Mouse (Mus musculus): ENCODE measurements around the gene Akr1b3. TPM values are rescaled to one million over a fixed set of nuclear protein-coding genes. Genes with fewer than 3 reads are reported as not detected.
"Not testable (repeated sequence)": the region's sequence is repeated elsewhere in the genome, so short reads cannot be mapped to it uniquely, and the experiment has no call there.

Gene Akr1b3
- polyA plus RNA-seq (2021): 287 TPM

DNA sequence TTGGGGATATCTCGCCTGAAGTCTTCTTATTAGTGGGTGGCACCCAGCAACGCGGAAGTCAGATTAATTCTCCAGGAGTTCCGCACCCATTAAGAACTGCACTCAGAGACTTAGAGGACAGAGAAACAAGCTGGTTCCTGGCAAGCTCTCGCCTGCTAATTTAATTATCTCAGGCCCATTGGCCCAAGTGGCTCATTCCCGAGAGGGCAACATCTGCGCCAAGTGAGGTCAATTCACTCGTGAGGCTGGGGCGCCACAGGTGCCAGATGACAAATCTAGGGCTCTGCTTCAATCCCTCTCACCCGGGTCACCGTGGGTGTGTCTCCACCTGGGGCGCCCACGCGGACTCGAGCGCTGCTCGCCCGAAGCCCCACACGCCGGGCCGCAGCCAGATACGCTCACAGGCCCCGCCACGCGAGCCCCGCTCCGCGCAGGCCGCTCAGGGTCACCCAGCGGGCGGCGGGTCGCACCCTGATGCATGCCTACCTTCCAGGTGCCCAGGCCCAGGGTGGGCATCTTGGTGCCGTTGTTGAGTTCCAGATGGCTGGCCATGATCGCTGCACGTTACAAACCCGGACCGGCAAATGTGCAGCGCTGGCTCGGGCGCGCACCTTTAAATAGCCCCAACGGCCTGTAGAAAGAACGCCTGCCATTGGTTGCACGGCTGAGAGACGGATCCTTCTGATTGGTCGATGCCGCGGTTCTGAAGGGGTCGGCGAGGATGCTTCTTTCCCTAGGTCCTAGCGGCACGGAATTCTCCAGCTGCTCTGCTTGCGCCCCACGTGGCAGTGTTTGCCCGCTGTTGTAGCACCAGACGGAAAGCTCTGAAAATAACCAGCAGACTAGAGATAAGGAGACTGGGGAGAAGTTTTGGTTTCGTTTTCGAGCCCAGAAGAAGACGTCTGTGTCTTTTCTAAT is at the start of gene Akr1b3:
Akr1b3 (minus strand) TSS at position 625 of the 918 bp plus-strand sequence.
- ChIA-PET CTCF (interaction anchor here (1.2 to 2.5 kb wide), 3 partner anchors 9 to 29 kb away, joined by 3 to 9 read pairs (median 7); no protein-coding TSS in a partner anchor), POLR2A (interaction anchor here (0.7 to 1.4 kb wide), 2 partner anchors 33 to 77 kb away, joined by 3 to 4 read pairs; no protein-coding TSS in a partner anchor)
- TF ChIP-seq CTCF (IDR thresholded peaks at IDR 0.05): no peak
- in situ Hi-C loops (cut with MboI; ENCODE audit: low pct_unique_long_range_greater_than_20kb): loop anchor here (25.0 kb wide), 1 partner anchor 445 kb away; no protein-coding TSS in a partner anchor
- H3K27me3 ChIP-seq: no peaks in the 10 kb centered on the region
- peak; percentile 98 for ATAC-seq
- peak; percentile 97 for DNase-seq (ENCODE audit: low read depth, low spot score)

DNA sequence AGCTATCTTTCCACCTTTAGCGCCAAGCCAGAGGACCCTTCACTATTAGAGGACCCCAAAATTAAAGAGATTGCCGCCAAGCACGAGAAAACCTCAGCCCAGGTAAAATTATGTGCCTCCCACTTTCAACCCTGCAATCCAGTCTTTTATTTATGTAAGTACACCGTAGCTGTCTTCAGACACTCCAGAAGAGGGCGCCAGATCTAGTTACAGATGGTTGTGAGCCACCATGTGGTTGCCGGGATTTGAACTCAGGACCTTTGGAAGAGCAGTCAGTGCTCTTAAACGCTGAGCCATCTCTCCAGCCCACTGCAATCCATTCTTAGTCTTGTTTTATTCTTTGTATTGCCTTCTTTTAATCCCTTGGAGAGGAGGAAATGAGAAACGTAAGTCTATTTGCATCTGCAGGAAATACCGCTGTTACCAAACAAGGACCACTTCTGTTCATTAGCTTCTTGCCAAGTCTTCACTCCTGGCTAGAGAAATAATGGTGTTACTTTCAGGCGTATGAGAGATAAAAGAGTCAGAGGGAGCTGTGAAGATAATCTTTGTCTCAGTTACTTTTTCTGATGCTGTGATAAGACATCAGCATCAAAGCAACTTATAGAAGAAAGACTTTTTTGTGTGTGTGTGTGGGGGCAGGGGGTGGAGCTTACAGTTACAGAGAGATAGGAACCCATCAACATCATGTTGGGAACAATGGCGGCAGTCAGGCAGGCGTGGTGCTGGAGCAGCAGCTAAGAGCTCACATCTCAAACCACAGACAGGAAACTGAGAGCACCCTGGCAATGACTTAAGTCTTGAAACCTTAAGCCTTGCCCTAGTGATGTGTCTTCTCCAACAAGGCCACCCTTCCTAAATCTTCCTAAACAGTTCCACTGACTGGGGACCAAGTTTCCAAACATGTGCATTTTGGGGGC is 47.2 kb upstream of the Akr1b3 start:
- CTCF ChIA-PET: interaction anchor here (0.8 to 4.8 kb wide), 3 partner anchors 10 to 19 kb away, joined by 3 to 22 read pairs (median 3); partner anchors contain the start of genes Akr1b10 and Akr1b8
- POLR2A ChIA-PET: no interaction called here
- TF ChIP-seq CTCF (IDR thresholded peaks at IDR 0.05): peak; percentile 54
- in situ Hi-C loops (cut with MboI; ENCODE audit: low pct_unique_long_range_greater_than_20kb): no loop called here
- DNase-seq (ENCODE audit: low read depth, low spot score) (no peak), ATAC-seq (no peak)
- no peaks in the 10 kb centered on the region for H3K27me3 ChIP-seq

DNA sequence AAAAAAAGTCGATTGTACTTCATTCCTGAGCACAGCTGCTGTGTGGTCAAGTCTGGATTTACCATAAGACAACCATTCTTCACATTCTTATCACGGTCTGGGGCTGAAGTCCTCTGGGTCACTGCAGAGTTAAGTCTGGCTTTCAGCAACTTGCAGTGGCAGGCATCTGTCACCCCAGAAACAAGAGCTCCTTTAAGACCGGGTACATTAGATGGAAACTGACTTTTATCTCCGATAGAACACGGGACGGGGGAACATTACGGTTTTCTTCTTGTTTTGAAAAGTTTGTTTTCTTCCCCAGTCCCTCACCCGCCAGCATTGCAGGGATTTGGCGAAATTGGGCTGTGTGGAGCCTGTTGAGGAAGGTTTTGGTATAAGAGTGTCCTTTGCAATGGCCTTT is 38.6 kb upstream of the Akr1b3 start:
- no peaks in the 10 kb centered on the region for H3K27me3 ChIP-seq
- POLR2A ChIA-PET: no interaction called here
- CTCF ChIA-PET: interaction anchor here (1.4 to 3.9 kb wide), 3 partner anchors 9 to 14 kb away, joined by 6 to 22 read pairs (median 21); no protein-coding TSS in a partner anchor
- in situ Hi-C loops (cut with MboI; ENCODE audit: low pct_unique_long_range_greater_than_20kb): loop anchor here (5.0 kb wide), 2 partner anchors 41 to 86 kb away; no protein-coding TSS in a partner anchor
- ATAC-seq: no peak
- no peak for DNase-seq (ENCODE audit: low read depth, low spot score)
- no peak for TF ChIP-seq CTCF (IDR thresholded peaks at IDR 0.05)

DNA sequence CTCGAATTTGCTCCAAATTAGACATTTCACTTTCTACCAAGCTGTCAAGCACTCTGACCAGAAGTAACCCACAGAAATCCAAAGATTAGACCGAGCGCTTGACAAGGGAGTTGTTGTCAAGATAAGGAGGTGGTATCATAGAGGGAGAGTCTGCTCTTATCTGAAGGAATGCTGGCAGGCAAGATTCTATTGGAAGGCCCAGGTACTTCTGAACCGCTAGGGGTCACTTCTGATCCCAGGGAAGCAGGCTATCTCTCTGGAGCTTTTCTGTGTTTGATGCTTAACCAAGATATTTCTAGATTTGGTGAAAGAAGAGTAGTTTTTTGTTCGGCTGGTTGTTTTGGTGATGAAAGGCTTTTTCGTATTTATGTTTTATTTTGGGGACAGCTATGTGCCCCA is 38.1 kb upstream of the Akr1b3 start:
- ChIA-PET POLR2A (no interaction called here), CTCF (interaction anchor here (1.4 to 3.9 kb wide), 3 partner anchors 10 to 15 kb away, joined by 6 to 22 read pairs (median 21); no protein-coding TSS in a partner anchor)
- in situ Hi-C loops (cut with MboI; ENCODE audit: low pct_unique_long_range_greater_than_20kb): loop anchor here (5.0 kb wide), 2 partner anchors 42 to 87 kb away; no protein-coding TSS in a partner anchor
- no peak for DNase-seq (ENCODE audit: low read depth, low spot score)
- H3K27me3 ChIP-seq: no peaks in the 10 kb centered on the region
- ATAC-seq: no peak
- TF ChIP-seq CTCF (IDR thresholded peaks at IDR 0.05): peak; percentile 50

DNA sequence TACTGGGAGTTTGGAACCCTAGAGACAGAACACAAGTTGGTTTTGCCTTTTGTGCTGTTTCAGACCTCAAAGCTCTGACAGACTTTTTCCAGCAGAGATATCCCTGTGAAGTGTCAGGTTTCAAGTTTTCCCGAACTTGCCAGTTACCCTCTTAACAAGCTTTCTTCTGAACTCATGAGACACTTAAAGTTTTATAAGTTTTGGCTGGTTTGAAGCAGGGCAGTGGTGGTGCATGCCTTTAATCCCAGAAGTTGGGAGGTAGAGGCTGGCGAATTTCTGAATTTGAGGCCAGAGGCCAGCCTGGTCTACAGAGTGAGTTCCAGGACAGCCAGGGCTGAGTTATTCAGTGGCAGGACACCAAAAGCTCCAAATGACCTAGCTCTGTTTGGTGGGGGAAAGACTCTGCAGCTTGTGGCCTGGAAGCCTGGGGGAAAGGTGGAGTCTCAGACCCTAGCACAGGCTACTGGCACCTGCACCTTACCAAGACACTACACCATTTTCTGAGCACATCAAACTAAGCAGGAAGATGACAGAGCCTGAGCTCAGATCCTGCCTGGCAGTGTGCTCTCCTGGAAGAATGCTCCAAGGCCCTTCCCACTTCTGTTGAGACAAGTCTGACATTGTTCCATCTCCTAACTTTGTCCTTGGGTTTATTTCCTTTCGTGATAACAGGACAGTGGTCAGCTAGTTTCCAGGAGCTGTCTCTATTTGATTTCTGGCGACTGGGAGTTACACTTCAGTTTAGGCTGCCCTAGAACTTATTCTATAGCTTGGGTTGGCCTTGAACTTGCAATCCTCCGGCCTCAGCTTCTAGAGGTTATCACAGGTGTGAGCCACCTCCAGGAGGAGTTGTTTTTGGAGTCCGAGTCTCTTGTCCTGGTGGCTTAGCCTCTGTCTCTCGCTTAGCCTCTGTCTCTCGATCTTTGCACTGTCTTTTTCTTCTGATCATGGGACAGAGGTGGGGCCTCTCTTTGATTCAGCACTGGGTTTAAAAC is 37.4 kb upstream of the Akr1b3 start:
- H3K27me3 ChIP-seq: no peaks in the 10 kb centered on the region
- ATAC-seq (no peak), DNase-seq (ENCODE audit: low read depth, low spot score) (no peak)
- POLR2A ChIA-PET: no interaction called here
- in situ Hi-C loops (cut with MboI; ENCODE audit: low pct_unique_long_range_greater_than_20kb): loop anchor here (5.0 kb wide), 2 partner anchors 43 to 88 kb away; no protein-coding TSS in a partner anchor
- TF ChIP-seq CTCF (IDR thresholded peaks at IDR 0.05): no peak
- CTCF ChIA-PET: interaction anchor here (0.8 to 3.9 kb wide), 7 partner anchors 9 to 94 kb away, joined by 3 to 22 read pairs (median 4); no protein-coding TSS in a partner anchor

DNA sequence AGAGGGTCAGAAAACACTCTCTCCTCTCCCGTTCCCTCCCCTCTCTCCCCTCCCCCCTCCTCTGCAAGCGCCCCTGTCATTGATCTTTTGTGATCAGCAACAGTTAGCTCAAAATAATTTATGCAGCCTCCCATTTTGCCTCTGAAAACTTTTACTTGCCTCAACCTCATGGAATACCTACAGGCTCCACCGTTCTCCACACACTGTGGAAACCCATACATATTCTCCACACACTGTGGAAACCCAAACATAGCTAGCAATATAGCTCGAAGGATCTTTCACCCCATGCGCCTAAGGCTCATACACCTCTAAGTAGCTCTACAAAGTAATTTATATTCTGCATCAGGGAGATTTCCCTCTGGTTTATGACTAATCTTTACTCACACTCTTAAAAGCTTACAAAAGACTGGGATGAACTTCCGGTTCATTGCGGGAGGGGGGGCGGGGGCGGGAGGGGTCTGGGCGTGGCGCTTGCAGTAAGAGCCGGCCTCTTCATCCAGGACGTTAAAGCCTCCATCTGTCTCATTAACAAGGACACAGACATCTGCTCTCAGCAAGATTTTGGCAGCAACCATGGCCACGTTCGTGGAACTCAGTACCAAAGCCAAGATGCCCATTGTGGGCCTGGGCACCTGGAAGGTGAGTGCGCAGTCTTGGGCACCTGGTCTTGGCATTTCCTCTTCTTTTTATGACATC is 36.5 kb upstream of the Akr1b3 start, which contains the start of gene Akr1b8:
Akr1b8 (plus strand) TSS at position 462 of the 696 bp plus-strand sequence.
- DNase-seq (ENCODE audit: low read depth, low spot score) (no peak), ATAC-seq (peak; percentile 4)
- no peak for TF ChIP-seq CTCF (IDR thresholded peaks at IDR 0.05)
- H3K27me3 ChIP-seq: no peaks in the 10 kb centered on the region
- ChIA-PET POLR2A (no interaction called here), CTCF (interaction anchor here (0.8 to 3.9 kb wide), 8 partner anchors 8 to 161 kb away, joined by 3 to 22 read pairs (median 4); no protein-coding TSS in a partner anchor)
- in situ Hi-C loops (cut with MboI; ENCODE audit: low pct_unique_long_range_greater_than_20kb): no loop called here

DNA sequence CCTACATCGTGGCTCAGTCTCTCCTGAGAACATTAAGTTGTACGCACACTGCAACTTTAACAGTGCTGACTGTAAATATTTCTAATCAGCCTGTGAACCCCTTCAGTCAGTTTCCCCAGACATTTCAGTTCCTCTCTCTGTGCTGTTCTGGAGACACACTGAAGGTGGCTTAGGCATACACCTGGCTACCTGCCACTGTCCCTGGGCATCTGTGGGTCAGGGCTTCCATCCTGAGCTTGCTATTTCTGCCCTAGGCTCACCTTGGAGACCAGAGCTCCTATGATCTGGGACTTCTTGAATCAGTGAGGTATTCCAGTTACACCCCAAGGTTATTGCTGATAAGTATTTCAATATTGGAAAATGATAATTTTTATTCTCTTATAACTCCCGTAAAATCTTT is 35.1 kb upstream of the Akr1b3 start:
- no peak for ATAC-seq
- H3K27me3 ChIP-seq: no peaks in the 10 kb centered on the region
- ChIA-PET CTCF (interaction anchor here (1.0 to 3.9 kb wide), 3 partner anchors 13 to 159 kb away, joined by 3 to 22 read pairs (median 3); no protein-coding TSS in a partner anchor), POLR2A (no interaction called here)
- DNase-seq (ENCODE audit: low read depth, low spot score): no peak
- in situ Hi-C loops (cut with MboI; ENCODE audit: low pct_unique_long_range_greater_than_20kb): no loop called here
- TF ChIP-seq CTCF (IDR thresholded peaks at IDR 0.05): no peak

DNA sequence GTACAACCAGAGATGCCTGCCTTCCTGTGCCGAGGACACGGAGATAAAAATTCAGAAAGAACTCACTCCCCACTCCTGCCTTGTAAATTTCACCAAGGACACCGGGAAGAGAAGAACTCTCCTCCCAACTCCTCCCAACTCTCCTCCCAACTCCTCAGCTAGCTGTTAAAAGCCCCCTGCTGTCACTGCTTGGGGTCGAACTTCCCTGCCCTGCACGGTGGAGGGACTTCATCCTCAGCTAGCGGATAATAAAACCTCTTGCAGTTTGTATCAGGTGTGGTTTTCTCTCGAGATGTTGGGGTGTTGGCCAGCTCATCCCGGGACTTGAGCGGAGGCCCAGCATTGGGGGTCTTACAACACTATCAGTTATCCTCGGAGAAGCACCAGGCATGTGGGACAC is 34.2 kb upstream of the Akr1b3 start:
- POLR2A ChIA-PET; DNase-seq (ENCODE audit: low read depth, low spot score); ATAC-seq; in situ Hi-C loops (cut with MboI; ENCODE audit: low pct_unique_long_range_greater_than_20kb); H3K27me3 ChIP-seq: not testable (repeated sequence)
- CTCF ChIA-PET: interaction anchor here (1.0 to 1.5 kb wide), 2 partner anchors 58 to 98 kb away, joined by 3 to 5 read pairs; no protein-coding TSS in a partner anchor
